Mouse (Mus musculus): ENCODE measurements around the gene Padi2.

Gene Padi2

DNA sequence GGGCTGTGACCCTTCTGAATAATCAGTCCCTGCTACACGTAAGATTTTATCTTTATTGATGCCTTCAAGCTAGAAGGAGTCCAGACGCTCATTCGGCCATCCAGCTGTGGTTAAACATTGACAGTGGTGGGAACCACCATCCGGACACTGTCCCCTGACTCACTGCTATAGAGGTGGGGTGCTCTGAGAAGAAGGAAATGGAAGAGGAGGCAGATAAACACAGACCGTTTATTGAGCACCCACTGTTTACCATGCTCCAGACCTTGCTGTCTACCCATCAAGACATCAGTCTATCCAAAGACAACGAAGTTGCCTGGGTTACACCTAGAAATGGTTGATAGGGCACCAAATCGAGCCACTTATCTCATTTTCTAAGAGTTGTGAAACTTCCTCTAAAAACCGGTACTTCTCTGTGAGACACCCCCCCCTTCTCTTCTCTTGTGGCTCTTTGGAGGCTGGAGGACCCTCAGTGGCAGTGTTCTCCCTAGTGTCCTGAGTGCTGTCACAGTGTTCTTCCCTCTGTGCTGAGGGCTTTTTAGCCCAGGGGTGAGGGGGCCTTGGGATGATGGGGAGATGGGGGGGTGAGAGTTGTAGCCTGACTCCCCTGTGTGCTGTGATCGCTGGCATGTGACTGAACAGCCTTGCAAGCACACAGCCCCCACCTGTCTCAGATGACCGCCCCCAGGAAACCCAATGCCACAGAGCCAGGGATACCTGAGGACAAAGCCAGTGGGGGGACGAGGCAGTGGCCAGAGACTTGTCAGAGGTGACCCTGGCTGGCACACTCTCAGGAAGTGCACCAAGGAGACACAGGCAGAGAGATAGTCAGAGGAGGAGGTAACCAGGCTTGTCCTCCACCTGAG lies 14.1 kb downstream of the Padi2 start:
- no peak for DNase-seq (ENCODE audit: low read depth, low spot score)

DNA sequence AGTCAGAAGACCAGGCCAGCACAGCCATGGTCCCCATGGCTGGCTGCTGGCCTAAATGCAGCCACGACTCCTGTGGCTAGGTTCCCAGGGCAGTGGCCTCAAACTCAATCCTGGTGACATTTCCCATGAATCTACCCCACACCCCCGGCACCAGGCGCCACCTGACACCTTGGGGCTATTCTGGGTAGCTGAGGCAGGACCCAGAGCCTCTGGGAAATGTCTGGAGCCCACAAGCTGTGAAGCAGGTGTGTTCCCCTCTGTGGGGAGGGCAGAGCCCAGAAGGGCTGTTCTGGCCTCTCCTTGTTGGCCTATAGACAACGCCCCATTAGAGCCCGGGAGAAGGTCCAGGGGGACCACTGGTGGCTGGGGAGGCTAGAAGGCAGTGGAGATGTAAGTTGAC lies 16.4 kb downstream of the Padi2 start:
- DNase-seq (ENCODE audit: low read depth, low spot score), result no peak

DNA sequence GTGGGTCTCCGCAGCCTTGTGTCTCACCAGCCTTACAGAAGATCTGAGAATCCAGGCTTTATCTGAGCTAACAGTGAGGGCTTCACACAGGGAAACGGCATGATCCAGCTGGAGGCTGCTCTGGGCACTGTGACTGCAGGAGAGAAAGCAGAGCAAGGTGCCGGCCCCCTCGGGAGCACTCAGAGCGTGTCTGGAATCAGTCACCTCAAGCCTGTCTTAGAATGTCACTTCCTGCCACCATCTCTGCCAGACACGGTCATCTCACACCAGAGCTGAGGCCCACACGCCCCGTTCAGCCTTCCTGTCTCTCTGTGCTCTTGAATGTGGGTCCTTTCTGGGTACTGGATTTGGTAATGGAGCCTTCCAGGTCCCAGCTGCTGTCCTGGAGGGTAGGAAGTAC lies 19.5 kb downstream of the Padi2 start:
- DNase-seq (ENCODE audit: low read depth, low spot score), result no peak

DNA sequence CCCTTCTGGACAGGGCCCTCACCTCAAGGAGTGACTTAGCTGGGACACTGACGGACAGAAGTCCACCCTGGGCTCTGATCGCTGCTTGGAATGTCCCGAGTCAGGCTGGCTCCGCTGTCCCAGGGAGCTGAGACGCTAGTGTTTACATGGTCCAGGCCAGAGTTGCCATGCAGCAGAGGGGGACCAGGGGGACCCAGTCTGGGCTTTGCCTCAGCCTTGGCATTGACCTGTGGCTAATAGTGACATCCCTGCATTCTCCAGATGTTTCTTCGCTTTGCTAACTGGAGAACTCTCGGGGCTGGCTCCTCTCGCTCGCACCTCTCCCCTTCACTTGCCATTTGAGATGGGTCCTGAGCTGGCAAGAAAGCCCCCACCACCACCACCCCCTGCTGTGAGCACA lies 22.2 kb downstream of the Padi2 start:
- DNase-seq (ENCODE audit: low read depth, low spot score), result no peak

DNA sequence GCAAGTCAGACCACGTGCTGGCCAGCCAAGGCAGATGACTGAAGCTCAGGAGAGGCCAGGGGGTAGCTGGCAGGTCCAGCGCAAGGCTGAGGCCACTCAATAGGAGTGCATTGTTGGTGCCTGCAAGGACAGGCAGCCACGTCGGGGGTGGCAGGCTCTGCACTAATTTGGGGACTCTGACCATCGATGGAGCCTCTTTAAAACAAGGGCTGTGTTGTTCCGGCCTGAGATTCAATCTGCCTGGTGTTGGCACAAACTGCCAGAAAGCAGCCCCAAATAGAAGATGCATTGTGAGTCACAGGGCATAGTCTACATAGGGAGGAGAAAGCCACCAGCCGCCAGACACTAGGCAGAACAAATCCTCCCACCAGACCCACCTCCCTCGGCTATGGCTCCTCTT lies 23.6 kb downstream of the Padi2 start:
- no peak for DNase-seq (ENCODE audit: low read depth, low spot score)

DNA sequence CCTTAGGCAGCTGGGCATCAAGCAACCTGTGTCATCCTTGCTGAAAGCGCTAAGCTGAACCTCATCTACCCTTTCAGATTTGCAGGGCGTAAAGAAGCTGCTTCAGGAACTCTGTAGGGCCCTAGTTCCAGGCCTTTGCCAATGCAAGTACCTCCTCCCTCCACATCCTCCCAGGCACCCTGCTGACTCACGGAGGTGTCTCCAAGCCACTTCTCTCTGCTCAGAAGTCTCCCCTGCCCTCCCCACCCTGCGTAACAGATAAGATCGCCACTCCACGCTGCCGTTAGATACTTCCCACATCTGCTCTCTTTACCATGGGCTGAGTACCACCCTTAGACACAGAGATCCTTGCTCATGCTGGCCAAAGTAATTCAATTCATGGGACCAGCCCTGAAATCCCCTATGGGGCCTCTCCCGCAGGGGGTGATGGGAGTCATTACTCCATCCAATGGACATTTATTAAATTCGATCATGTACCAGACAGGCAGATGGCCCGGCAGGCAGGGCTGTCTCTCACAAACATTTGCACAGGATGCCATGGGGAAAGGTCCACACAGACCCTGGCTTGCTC lies 24.8 kb downstream of the Padi2 start:
- DNase-seq (ENCODE audit: low read depth, low spot score), result no peak

DNA sequence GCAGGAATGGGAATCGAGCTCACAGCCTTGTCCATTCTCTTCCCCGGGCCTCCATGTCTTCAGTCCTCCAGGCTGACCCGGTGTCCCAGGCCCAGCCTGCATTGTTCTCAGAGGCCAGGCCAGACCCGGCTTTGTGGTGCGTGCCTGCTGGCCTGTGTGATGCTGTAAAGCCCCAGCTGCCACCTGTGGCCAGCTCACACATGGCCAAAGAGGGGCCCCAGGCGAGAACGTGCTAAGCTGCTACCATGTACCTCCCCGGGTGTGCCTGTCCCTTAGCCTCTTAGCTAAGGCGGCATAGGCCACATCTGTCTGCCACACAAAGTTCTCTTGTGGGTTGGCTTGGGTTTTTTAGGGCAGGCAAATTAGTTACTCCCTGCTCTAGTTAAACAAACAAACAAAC lies 29.5 kb downstream of the Padi2 start:
- no peak for DNase-seq (ENCODE audit: low read depth, low spot score)

DNA sequence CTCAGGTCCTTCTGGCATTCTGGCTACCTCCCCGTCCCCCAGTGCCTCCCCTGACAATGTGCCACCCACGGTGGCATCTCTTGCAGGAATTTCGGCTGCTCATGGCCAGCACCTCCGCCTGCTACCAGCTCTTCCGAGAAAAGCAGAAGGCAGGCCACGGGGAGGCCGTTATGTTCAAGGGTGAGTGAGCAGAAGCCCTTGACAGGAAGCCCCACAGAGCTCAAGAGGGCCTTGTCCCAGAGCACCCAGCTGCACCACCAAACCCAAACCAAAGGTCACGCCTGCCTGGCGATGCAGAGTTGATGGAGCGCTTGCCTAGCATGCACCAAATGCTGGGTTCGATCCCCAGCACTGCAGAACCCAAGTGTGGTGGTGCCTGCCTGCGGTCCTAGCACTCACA lies 38.2 kb downstream of the Padi2 start:
- no peak for DNase-seq (ENCODE audit: low read depth, low spot score)

DNA sequence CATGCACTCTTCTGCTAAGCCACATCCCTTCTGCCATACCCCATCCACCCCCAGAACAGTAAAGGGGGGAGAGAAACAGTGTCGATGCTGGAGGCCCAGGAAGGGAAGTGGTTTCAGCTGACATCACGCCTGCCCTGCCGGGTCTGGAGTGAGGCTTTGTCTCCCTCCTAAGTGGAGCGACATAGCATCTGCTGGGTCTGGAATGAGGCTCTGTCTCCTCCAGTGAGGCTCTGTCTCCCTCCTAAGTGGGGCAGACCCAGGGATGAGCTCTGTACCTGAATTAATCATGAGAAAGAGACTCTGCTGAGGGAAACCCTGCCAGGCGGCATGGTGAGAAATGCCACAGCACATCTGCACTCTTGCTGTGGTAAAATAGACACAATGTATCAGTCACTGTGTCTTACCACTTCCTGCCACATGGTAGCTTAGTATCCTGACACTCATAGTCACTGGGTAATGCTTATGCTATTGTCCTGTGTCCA lies 38.9 kb downstream of the Padi2 start:
- DNase-seq (ENCODE audit: low read depth, low spot score), result no peak

DNA sequence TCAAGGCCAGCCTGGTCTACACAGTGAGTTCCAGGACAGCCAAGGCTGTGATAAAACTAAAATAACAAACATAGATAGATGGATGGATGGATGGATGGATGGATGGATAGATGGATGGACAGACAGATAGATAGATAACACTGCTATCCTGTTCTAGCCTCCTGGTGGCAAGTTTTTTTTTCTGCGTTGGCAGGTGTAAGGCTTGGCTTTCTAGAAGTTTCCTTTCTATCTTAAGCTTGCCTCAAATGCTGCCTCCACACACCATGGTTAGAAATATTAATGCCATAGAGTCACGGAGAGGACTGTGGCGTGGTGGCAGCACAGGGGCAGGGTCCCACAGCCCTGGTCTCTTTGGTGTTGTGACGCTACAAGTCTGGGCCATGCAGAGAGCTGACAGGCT lies 39.4 kb downstream of the Padi2 start:
- no peak for DNase-seq (ENCODE audit: low read depth, low spot score)

DNA sequence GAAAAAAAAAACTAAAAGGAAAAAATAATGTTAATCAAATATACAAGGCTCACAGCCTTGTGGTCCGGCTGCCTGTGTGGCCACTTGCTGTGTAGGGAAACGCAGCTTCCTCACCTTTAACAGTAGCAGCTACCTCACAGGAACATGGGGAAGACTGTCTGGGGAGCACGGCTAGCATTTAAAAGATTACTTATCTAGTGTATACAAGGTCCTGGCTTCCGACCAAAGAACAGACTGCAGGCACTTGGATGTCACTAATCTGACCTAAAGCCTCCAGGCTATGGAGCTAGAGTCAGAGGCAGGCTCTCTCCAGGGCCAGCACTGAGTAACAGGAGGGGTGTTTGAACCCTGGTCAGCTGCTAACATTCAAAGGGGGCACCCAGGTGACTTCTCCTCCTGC lies 39.9 kb downstream of the Padi2 start:
- no peak for DNase-seq (ENCODE audit: low read depth, low spot score)

DNA sequence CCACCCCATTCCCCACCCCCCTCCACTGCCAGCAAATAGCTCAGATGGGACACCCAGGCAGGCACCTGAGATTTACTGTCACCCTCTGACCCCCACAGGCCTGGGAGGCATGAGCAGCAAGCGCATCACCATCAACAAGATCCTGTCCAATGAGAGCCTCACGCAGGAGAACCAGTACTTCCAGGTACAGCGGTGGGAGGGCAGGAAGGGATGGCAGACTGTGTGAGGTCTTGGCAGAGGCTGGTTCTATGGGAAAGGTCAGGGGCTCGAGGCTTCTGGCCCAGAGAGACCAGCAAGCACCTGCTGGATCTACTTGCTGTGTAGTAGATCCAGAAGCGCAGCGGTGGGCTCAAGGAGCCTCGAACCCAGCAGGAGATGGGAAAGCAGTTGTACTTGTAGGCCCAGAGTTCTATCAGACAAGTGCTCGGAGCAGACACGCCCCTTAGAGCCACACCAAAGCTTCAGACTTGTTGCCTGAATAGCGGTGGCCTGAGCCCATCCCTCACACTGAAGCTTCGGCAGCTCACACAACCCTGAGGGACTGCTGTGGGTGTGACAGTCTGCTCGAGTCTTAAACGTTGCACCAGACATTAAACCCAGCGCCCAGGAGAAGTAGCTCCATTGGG lies 40.5 kb downstream of the Padi2 start:
- no peak for DNase-seq (ENCODE audit: low read depth, low spot score)

DNA sequence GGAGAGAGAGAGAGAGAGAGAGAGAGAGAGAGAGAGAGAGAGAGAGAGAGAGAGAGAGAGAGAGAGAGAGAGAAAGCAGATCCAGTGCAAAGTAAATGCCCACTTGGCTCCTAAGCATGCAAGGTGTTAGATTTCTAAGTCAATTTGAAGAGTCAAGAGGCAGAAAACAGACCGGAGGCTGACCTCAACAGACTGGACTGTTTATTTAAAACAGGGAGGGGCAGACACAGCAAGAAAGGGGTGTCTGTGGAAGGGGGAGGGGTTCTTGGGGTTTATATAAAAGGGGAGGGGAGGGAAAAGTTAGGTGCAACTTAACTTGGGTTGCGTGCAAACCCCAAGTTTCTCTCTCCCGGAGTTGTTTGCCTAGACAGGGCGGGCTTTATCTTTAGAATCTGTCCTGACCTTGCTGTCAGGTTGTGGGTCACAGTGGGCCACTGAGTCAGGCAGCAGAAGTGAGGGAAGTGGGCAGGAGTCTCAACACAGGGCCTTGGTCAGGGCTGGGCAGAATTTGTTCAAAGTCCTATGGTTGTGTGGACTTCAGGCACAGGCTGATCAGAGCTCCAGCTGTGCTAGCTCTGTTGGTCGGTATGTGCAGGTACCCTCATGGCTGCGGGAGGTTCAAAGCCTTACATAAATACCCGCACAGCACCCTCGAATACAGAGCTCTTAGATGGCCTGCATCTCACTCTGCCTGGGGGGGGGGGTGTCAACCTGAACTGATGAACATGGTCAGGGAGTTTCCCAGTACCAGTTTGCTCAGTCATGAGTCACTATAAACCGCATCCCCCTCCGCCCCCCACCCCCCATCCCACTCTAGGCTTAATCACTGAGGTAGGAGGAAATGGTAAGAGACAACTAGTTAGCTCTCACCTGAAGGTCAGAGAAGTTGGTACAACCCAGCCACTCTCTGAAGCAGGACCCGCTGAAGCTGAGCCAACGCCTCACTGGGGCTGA lies 41.6 kb downstream of the Padi2 start:
- no peak for DNase-seq (ENCODE audit: low read depth, low spot score)

DNA sequence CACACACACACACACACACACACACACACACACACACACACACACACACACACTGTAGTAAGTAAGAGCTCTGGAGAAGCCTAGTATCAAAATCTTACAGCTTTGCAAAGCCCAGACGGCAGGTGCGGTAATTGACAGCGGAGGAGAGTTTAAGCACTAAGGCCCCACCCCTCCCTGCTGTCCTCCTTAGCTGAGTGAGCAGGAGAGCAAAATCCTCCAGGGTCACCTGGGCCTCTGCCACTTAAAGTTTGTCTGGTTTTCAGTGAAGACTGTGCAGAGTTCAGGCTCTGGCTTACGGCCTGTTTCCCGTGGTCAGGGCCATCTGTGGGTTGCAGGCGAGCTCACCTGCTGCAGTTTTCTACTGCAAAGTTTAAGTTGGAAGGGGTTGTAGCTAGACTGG lies 42.3 kb downstream of the Padi2 start:
- no peak for DNase-seq (ENCODE audit: low read depth, low spot score)

DNA sequence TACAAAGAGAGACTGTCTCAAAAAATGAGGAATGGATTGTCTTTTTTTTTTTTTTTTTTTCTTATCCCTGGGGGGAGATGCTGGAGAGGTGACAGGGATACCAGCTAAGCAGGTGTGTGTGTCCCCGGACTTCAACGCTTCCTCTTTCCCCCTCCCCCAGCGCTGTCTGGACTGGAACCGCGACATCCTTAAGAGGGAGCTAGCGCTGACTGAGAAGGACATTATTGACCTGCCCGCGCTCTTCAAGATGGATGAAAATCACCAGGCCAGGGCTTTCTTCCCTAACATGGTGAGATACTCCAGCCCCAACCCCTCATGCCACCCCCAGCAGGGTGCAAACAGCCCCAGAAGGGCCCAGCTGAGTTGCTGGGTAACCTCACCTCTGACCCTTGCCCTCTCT lies 42.9 kb downstream of the Padi2 start:
- no peak for DNase-seq (ENCODE audit: low read depth, low spot score)

DNA sequence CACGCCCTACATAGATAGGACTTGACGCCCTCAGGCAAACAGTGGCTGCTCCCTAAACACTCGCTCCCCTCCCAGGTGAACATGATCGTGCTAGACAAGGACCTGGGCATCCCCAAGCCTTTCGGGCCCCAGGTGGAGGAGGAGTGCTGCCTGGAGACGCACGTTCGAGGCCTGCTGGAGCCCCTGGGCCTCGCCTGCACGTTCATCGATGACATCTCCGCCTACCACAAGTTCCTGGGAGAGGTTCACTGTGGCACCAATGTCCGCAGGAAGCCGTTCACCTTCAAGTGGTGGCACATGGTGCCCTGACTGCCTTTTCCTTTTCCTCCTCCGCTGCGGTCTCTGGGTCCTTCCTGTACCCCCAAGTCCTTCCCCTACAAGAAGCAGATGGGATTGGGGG lies 43.5 kb downstream of the Padi2 start:
- DNase-seq (ENCODE audit: low read depth, low spot score), result no peak

DNA sequence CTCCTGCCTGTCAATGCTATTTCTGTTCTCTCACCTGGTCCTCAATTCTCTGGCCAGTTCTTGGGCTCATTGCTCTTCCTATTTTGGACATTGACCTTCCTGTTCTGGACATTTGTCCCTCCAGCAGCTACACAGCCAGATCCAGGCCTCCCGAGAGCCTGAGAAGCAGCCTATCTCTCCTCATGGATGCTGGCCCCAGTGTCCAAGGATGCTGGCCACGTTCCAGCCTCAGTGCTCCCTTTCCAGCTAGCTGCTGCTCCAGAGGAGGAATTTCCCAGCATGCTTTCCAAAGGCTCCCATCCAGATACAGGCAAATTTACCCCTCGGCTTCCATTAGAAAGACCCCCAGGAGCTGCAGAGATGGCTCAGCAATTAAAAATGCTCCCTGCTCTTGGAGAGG lies 44.4 kb downstream of the Padi2 start:
- DNase-seq (ENCODE audit: low read depth, low spot score), result no peak

DNA sequence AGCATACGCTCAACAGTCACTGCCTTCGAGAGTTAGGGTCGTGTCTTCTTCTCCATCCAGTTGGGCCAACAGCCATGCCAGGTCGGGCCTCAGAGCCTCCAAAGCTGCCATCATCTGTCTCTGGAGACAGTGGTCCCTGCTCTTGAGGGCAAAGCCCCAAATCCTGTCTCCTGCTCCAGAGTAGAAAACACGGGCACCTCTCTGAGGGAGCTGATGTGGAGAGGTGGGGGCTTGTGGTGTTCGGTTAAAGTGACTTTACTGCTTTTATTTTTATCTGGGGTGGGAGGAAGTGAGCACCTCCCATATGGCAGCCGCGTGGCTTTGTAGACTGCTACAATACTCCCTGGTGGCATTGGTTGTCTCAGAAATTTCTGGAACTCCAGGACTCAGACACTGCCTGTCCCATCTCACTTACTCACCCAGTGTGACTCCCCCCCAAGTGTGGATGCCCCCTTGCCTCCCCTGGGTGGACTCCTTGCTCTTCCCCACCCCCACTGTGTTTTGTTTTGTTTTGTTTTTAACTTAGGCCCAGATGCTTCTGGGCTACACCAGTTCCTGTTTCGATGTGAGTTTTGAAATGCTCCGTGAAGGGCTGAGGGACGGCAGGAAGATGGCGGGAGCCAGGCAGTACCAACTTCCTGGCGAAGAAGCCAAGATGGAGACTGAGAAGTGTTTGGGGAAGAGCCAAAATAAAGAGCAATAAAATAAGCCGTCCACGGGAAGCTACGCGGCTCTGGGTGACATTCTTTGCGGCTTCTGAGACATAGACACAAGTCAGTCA lies 45.9 kb downstream of the Padi2 start:
- no peak for DNase-seq (ENCODE audit: low read depth, low spot score)

DNA sequence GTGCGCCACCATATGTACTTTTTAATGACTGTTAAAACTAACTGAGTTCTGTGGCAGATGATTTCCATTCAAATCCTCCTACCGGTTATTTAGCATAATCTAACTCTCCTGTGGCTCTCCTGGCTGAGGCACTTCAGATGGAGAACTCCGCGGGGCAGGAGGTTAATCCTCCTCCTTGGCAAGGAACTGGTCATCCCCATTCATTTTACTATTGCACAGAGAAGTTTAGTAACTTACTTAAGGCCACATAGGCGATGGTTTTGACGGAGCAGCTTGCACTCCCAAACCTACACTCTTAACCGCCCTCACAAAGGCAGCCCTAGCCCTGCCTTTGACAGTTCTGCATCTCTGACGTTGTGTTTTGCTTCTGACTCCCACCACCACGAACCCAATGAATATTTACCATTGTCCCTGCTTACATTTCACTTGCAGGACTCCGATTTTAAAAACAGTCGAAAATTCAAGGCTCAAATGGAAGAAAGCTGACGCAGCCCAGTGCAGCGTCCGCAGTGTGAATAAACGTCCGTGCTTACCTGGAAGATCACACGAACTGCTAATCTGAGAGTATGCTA lies 51.1 kb downstream of the Padi2 start:
- no peak for DNase-seq (ENCODE audit: low read depth, low spot score)

DNA sequence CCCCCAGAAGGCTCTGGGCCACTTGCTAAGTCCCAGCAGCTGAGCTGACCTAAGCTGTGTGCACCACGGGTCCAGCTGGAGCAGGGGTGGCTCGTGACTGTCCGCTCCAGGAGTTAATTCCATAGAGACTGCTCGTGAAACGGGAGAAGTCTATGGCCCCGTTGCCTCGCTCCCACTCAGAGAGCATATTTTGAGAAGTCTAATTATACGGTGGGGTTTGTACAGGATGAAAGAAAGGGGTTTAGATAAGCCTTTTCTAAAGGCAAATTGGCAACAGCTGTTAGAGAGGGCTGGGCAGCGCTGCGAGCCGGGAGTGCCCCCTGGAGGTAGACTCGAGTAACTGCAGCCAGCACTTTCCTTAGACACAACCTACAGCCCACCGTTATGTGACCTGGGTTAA lies 51.6 kb downstream of the Padi2 start:
- no peak for DNase-seq (ENCODE audit: low read depth, low spot score)

DNA sequence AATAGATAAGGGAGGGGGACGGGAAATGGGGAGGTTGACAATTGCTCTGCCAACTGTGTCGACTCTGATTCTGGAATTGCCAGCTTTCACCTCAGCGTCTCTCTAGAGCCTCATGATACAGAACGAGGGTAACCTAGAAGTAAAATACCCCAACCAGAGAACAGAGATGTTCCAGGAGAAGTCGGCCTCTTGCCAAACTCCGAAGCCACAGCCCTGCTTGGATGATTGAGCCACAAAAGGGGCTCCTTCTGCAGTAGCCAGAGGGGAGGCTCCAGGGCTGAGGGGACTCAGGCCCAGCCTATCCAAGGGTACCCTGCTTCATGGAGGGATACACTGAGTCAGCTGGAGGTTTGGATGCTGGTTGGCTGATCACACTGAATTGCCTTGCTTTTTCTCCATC lies 52.2 kb downstream of the Padi2 start:
- DNase-seq (ENCODE audit: low read depth, low spot score), result no peak

Data from WW6 (cell line).